Mouse (Mus musculus): ENCODE data around the gene Gpkow.

DNA sequence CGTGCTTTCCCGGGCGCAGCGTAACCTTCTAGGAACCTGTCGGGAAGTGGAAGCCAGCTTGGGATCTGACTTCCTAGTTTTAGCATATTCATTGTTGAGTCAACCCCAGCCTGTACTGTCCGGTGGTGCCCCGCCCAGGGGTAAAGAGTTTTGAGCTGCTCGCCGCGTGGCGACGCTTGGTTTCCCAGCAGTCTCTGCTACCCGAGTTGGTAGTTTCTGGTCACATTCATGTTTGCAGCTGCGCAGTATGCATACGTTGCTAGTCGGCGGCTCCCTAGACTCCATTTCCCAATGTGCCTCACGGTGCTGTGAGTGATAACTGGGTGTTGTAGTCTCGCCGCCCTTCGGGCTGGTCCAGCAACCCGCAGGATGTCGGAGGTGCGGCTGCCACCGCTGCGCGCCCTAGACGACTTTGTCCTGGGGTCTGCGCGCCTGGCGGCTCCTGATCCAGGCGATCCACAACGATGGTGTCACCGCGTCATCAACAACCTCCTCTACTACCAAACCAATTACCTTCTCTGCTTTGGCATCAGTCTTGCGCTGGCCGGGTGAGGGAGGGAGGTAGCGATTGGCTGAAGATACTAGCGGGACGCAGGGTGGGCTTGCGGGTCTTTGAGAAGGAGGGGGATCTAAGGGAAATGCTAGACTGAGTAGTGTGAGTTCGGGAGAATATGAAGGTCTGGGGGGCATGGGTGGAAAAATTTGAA lies 31.4 kb downstream of the Gpkow start, which contains the start of gene Praf2:
- TF ChIP-seq GATA1 (IDR thresholded peaks at IDR 0.05; ENCODE audit: low read length): no peak; the same call in 1 of the 2 replicates
- no peak for TF ChIP-seq TAL1 (IDR thresholded peaks at IDR 0.05; ENCODE audit: low read length)

Measured in erythroblast, embryonic 14.5 days (primary cell).